Mouse (Mus musculus): ENCODE data around the gene Trpv5.
A peak's percentile ranks its signal among the peaks of the same experiment; 100 is the strongest.

DNA sequence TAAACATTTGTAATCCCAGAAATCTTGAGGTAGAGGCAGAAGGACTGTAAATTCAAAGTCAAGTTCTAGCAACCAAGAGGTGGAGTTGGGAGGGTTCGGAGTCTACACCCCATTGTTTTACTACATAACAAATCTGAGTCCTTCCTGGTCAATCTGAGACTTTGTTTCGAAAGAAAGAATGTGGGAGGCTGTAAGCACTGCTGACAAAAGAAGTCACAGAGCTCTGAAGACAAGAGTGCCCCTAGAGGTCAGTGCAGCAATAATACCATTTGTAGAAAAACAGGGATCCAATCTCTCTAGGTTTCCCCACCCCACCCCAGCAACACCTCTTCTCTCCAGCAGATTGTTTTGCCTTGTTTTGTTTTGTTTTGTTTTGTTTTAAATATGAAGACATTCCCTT lies 18.2 kb downstream of the Trpv5 start:
- TF ChIP-seq POLR2AphosphoS2 (IDR thresholded peaks at IDR 0.05; ENCODE audit: low read length) (no peak), CTCF (IDR thresholded peaks at IDR 0.05 in 2 of 3, conservative IDR thresholded peaks at IDR 0.05 in 1 of 3; ENCODE audit: control insufficient read depth in 1 of 3, insufficient read depth in 1 of 3, low read depth in 2 of 3, low read length in 3 of 3, poor library complexity in 1 of 3, severe bottlenecking in 1 of 3) (peak in 2 of 3 experiments; percentile 47 to 63; a peak in 4 of 6 replicates), POLR2A (IDR thresholded peaks at IDR 0.05; ENCODE audit: control insufficient read depth in 1 of 2, insufficient read depth in 1 of 2, low read depth in 1 of 2, low read length in 2 of 2, poor library complexity in 1 of 2) (no peak), ZNF384 (IDR thresholded peaks at IDR 0.05; ENCODE audit: low read depth, low read length) (no peak), TAL1 (IDR thresholded peaks at IDR 0.05; ENCODE audit: low read length) (no peak), TCF12 (IDR thresholded peaks at IDR 0.05; ENCODE audit: low read depth, low read length) (no peak), BHLHE40 (IDR thresholded peaks at IDR 0.05; ENCODE audit: borderline replicate concordance, low read depth, low read length) (no peak), NELFE (IDR thresholded peaks at IDR 0.05; ENCODE audit: low read depth, low read length) (no peak), CHD1 (IDR thresholded peaks at IDR 0.05; ENCODE audit: low read depth, low read length) (no peak), E2F4 (IDR thresholded peaks at IDR 0.05; ENCODE audit: borderline replicate concordance, low read depth, low read length) (no peak), ZC3H11A (IDR thresholded peaks at IDR 0.05; ENCODE audit: low read depth, low read length) (no peak), MYC (IDR thresholded peaks at IDR 0.05; ENCODE audit: low read depth, low read length) (no peak)
